Mouse (Mus musculus): ENCODE data around the gene Unc119b. TPM values are rescaled to one million over a fixed set of nuclear protein-coding genes. Genes with fewer than 3 reads are reported as not detected.
"Not testable (repeated sequence)": the region's sequence is repeated elsewhere in the genome, so short reads cannot be mapped to it uniquely, and the experiment has no call there.

Unc119b gene
- polyA plus RNA-seq, 2 experiments from 2014 or later, result 18.3 to 19.0 TPM

DNA sequence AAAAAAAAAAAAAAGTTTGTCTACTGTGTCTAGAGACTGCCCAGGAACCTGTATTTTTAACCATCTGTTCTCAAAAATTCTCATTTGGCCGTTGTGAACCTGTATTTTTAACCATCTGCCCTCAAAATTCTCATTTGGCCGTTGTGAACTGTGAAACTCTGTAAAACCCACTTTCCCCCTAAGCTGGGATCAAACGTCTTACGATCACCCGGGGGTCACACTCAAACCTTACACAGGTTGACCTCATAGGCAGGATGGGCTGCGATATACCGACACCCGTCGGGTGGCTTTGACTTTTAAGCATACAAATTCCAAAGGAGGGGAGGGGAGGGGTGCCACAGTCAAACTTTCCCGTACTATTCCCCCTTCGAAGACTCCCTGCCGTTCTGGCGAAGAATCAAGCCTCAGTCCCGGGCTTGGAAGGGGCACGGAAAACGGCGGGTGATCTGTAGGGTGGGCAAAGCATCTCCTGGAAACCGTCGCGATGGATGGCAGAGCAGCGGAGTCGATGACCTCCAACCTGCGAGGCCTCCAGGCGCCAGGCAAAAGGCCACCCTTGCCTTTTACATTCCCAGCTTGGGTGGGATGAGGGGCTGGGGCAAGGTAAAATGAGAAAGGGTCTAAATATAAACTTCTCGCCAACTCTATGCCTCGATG is 22.3 kb upstream of the Unc119b start:
- no peak for ATAC-seq

DNA sequence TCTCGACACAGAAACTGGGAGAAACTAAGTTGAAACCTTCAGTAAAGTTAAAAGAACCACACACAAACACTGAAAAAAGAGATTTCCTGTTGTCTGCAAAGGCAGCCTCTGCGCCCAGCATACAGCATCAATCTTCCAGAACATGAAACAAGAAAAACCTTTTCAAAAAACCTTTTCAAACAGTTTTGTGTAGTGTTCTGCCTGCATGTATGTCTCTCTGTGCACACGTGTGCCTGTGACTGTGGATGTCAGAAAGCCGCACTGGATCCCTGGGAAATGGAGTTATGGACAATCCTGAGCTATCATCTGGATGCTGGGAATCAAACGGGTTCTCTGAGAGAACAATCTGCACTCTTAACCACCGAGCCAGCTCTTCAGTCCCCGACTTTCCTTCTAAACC is 21.6 kb upstream of the Unc119b start:
- ATAC-seq, result no peak

DNA sequence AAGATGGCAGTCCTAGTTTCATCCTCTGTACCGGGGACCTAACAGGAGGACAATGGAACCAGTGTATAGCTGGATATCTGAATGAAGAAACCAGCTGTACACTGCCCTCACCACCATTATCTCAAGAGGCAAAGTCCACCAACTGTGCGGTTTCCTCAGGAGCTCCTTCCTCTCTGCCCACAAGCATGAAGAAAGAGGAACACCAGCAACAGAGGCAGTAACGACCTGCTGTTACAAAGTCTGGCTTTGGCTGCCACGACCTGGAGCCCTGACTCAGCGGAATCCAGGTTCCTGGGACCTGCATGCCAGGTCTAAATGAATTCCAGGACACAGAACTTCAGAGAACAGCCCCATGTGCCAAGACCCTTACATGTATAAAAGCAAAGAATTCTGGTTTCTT is 21.1 kb upstream of the Unc119b start:
- no peak for ATAC-seq

DNA sequence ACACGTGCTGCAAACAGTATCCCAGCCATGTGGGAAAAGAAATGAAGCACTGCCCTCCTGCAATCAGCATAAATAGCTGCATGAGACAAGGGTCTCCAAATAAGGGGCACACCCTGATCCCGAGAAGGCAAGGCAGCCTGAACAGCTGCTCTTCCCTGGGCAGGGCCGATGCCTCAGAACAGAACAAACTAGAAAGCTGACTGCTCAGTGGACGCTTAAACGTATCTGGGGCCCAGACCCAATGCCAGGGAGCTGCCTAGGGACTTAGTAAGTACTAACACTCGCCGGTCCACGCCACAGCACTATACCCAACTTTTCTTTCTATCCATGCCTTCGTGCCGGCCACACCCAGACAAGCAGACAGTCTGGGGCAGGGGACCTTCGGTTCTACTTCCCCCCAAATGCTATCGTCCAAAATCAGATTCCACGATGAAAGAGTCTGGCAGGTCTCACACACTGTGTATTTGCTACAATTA is 20.4 kb upstream of the Unc119b start:
- no peak for ATAC-seq

DNA sequence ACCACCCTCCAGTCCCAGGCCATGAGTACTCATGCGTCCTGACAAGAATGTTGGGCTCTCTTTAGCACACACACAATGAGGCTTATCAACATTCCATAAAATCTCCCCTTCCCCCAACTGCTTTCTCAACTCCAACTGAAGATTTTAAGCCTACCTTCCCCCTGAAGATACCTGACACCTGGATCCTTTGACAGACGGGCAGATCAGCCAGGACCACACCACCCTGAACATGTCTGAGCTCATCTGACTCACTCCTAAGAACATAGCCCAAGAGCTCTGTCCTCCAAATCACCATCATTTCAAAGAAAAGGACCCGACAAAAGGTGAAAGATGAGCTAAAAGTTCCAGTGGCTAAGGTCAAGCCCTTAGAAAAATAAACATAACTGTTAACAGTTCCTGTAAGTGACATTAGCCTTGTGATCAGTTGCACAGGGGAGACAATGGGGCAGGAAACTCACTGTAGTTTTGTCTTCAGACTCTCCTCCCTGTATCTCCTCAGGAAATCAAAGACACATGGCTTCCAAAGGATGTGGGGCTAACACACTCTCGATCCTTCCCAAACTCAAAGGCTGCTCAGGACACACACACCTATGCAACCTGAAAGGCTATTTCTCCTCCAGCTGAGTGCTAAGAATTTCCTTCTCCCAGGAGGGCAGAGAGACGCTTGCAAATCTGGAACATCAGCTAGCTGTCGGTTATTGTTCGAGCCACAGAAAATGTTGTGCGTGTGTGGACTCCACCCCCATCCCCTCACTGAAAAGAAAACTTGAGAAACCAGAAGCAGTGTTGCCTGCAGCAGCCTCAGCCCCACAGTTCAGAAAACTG is 17.6 kb upstream of the Unc119b start:
- ATAC-seq, result peak; percentile 32

DNA sequence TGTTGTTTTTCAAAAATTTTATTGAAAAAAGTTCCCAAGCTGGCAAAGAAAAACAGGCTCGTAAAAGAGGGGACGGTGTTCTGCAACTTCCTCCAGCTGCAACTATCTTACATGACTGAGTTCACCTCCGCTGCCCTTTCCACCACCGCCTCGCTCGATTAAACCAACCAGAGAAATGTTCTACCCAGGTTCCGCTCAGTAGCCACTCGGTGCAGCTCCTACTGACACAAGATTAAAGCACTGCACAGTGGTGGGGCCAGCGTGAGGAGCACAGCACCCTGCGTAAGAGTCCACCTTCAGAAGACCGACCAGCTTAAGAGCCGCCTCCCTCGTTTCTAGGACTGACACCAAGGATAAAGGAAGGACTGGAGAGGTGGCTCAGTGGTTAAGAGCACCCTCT is 16.7 kb upstream of the Unc119b start:
- ATAC-seq, result no peak

DNA sequence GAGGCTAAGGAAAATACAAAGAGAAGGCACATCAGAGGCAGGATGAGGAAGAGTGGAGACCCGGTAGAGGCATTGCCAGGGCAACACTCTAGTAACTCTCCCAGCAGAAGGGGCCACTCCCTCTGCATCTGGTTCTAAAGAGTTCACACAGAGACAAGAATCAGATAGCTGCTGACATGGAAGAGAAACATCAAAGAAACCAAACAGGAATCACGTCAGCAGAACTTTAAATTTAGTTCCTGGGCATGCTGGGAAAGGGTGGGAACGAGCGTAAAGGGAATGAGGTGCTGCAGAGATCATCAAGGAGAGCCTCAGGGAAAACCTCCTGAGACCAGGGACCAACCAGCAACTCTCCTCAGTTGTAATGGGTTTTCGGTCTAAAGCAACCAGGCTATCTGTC is 16.2 kb upstream of the Unc119b start:
- ATAC-seq, result peak; percentile 49

DNA sequence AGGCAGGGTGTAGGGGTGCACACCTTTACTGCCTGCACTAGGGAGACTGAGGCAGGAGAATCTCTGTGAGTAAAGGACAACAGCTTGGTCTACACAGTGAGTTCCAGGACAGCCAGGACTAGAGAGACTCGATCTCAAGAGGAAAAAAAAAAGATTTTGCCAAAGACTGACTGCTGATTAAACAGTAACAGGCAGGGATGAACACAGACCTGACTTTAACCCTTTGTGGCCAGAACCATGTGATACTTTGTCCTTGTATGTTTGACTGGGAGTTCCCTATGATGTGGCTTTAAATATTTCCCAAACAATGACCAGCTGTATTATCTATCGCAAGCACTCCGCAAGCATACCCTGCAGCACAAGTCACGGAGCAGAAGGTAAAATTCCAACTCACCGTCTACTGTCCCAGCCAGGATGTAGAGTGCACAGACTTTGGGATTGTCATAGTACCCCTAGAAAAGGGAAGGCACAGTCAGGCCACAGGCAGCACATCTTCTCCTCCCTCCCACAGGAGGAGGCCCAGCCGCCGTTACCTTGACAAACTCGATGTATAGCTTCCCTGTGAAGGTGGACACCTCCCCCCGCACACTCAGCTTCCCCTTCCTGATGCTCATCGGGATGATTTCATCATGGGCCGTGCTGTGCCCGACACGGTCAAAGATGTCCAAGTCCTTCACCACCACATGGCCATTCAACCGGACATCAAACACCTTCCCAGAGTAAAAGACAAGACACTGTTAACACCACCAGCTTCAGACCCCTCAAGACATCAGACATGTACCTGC is 15.1 kb upstream of the Unc119b start:
- ATAC-seq, result no peak

DNA sequence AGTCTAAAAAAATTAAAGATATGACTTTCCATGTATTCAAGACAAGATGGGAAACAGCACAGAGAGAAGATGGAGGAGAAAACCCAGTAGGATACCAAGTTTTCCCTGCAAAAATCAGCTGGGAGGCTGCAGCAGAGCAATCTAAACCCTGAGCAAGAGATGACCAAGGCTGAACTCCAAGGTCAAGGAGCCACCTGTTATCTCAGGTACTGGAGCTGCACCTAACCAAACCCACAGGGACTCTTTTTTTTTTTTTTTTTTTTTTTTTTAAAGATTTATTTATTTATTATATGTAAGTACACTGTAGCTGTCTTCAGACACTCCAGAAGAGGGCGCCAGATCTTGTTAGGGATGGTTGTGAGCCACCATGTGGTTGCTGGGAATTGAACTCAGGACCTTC is 14.1 kb upstream of the Unc119b start:
- ATAC-seq, result not testable (repeated sequence)

DNA sequence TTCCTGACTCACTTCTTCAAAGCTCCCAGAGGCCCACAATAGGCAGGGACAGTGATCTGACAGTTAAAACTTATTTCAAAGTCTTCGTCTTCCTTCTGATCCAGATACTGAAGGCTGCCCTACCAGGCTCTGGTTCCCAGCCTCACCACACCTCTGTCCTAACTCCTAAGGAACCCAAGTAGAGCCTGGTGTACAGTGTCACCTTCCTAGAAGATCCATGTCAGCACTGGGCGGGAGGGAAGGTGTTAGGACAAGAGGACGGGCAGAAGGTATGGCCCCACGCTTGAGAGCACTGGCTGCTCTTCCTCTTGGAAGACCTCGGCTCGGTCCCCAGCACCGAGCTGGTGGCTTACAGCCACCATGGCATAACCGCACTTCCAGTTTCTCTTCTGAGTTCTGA is 13.6 kb upstream of the Unc119b start:
- ATAC-seq, result no peak

DNA sequence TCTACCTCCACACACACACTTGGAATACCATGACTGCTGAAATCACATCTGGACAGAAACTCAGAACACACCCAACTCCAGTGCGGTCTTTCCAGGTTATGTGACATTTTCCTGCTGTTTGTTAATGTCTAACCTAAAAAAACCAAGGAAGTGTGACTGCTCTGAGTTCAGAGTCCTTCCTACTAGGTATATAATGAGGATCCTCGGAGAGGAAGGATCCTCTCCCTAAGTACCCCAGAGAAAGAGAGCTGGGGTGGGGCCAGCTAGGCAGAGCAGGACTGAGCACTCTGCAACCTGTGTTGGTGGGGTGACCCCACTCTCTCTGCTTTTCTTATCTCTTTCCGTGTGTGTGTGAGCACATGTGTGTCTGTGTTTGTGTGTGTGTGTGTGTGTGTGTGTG is 12.6 kb upstream of the Unc119b start:
- no peak for ATAC-seq

DNA sequence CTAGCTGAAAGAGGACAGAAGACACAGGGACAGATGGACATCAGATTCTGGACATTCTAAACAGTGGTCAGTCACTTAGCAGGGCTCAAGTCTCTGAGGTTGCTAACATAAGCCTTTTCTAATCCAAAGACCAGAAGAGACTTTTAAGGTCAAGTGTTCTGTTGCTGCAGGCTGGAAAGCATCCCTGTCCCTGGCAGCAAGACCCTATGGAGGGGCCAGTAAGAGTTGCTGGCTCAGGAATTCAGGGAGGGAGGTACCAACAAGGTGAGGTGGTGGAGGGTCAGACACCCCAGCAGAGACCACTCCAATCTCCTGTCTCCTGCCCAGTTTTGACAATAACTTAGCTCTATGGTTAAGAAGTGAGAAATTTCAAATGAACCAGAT is 12.0 kb upstream of the Unc119b start:
- ATAC-seq, result no peak

DNA sequence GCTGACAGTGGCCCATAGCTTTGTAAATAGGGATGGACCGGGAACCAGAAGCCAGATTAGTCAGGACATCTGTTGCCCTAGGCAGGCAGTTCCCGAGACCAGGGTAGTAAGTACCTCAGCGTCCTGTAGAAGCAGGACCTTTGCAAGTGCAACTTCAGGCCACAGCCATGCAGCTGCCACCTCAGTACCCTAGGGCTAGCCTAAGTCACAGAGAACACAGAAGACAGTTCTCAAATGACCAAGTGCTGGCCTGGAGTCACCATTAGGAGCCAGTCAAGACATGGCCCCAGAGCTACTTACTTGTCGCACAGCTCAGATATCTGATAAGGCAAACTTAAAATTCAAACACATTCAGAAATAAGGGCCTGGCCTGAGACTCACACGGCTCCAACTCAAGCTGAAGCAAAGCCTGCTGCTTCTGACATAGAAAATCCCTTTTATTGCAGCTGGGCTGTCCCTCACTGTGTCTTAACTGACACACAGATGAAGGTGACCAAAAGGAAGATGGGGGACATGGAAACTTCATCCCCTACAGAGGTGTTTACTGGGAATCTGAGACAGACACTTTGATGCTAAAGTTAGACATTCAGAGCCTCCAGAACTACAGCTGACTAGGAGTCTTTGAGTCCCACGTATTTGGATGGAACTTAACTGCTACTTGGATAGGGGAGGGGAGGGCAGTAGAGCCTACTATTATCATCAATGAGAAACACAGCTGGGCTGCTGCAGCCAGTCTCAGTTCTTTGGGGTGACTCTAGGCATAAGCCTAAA is 11.4 kb upstream of the Unc119b start:
- ATAC-seq, result no peak

DNA sequence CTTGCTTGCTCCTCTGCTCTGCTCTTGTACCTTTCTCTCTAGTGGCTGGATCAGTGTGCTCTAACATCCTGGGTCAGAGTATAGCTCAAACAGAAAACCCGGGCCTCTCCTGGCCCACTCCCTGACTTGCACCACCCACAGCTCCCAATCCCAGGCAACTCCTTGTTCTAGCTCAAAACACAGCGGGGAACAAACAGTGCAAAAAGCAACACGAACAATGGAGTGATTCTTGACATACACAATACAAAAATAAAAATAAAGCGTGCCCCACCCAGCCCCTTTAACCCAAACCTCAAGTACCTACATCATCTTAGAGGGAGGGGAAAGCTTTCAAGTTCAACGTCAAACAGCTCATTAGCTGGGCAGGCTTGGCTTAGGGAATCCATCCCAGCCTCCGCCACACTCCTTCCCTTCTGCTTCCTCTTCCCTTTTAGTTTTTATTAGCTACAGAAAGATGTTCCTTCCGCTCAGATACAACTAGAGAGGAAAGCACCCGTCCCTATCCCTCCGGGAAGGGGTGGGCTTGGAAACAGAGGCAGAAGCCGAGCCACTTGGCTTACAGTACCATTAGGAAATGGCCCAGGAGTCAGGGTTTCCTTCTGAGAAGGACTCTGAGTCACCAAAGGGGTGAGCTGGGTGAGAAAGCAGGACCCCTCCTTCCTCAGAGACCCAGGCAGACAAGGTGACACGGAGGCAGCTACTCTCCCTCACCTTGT is 10.6 kb upstream of the Unc119b start:
- no peak for ATAC-seq

DNA sequence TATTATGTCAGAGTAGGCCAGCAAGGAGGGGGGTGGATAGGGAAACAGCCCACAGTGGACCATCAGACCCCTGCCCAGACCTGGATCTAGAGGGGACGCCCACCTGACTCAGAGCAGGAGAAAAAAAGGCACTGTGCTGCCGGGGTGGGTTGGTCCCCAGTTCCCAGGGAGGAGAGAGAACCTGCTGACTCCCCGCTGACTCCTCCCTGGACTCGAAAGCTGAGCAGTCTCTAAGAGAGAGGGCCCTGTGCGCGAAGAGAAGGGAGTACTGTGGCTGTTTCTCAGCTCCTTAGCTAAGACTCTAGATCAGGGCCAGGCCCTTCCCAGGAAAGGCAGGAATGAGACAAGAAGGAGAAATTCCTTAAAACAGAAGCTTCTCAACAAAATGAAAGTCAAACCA is 9.7 kb upstream of the Unc119b start:
- ATAC-seq, result no peak

DNA sequence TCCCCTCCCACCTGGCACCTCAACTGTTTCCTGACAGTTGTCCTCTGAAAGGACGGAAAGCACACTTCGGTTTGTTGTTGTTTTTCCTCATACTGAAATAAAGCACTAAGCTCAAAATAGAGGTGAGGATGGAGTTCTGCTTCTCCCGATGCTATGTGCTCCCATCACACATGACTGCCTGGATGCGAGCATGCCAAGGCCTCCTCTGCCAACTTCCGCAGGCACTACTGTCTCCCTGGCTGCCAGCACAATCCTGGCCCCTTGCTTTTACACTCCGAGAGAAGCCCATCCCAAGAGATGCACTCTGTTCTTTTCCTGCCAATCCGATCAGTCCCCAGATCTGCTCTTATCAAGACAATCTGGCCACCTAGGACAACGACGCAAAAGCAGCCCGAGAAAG is 8.8 kb upstream of the Unc119b start:
- no peak for ATAC-seq

DNA sequence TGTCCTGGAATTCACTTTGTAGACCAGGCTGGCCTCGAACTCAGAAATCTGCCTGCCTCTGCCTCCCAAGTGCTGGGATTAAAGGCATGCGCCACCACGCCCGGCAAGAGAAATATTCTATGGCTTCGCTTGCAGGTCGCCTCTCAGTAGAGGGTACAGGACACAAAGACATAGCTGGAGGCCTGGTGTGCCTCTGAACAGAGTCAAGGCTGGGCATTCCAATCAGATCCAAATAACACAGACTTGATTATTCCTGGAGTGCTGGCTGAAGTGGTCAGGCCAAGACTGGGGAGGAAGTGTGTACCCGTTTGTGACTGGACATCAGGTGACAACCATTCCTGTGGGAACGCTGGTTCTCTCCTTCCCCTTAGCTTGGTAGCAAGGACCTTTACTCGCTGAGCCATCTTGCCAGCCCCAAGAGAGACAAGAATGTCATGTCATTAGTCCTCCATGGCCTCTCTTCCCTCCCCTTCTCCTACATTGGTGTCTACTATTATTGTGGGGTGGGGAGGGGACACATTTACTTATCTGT is 7.5 kb upstream of the Unc119b start:
- ATAC-seq, result no peak

DNA sequence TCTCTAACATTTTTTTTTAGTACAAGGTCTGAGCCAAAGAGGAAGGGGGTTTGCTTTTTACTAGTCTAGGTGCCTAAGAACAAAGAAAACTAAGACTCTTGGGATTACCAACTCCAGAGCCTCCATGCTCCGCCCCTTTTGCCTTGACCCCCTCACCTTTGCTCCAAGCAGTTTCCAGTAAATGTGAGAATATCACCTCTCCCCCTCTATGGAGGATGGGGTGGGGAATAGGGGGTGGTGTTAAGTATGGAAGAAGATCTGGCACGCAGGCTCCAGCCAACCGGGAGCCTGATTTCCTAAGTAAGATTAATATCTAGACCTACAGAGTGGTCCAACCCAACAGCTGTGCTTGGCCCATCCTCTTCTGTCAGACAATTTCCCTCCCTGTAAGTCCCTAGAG is 6.0 kb upstream of the Unc119b start:
- no peak for ATAC-seq

DNA sequence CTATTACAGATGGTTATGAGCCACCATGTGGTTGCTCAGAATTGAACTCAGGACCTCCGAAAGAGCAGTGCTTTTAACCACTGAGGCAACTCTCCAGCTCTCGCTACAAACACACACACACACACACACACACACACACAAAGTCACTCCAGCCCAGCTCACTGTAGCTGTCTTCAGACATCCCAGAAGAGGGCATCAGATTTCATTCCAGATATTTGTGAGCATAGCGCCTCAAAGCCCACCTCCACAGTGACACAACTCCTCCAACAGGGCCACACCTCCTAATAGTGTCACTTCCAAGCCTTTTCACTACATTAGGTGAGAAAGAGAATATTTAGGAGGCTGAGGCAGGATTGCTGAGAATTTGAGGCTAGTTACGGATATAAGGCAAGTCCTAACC is 4.3 kb upstream of the Unc119b start:
- ATAC-seq, result no peak

DNA sequence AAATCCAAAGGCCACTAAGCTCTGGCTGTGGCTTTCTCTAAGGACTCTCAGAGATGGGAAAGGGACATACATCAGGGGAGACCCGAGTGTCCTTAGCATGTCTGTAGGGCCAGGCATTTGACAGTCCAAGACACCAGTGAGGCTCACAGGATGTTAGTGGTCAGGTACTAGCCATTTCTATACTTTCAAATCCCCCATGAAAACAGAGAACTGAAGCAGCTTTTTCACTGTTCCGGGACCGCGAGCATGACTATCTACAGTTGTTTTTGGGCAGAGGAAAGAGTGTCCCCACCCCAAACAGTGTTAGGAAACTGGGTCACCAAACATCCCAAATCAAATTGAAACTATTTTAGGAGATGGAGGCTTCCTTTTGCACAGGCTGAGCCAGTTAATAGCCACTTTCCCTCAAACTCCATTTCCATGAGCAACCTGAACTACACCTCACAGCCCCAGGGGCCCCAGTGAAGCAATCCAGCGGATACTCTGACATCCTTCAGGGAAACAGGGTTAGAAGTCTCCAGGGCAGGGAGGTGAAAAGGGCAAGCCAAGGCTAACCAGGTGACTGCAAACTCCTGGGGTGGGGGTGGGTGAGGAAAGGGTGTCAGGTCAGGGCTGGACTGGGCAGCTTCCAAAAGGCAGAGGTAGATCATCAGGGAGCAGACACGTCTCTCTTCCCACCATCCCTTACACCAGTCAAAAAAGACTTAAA is 1.3 kb downstream of the Unc119b start:
- no peak for ATAC-seq

DNA sequence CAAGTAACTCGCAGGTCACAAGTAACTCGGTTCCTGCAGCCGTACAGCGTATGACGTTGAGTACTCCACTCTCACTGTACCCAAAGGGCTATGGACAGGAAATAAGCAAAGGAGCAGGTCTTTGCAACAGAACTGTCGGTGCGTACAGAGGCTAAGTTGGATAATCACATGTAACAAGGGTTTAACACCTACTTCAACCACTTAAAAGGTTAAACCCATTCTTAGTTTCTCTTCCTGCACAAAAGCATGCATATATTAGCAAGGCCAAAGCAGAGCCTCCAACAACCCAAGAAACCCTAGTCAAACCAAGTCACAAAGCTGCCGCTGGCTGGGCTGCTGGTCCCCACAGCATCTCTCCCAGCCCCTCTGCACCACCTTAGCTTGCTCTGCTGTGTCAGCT is 2.3 kb downstream of the Unc119b start:
- ATAC-seq, result peak; percentile 82

All from activated CD4-positive, CD25-positive, alpha-beta regulatory T cell, adult 4 months (primary cell).